Comparison of ENCODE assay signal across 9 mouse cellular contexts in genomic region chr5:114948891-114949290, GRCm38 (mm10). TPM values are rescaled to one million over a fixed set of nuclear protein-coding genes. Genes with fewer than 3 reads are reported as not detected.
DNase-seq lines count a peak whose midpoint lies in the region; ATAC-seq and TF ChIP-seq lines count a peak whose summit lies in the region.
"Had no signal": no experiment of that assay in that cellular context is flagged by ENCODE, and none has a peak within 500 bp of the region (broad histone marks: within the 10 kb centered on the region; RNA-seq: fewer than 3 reads in every experiment).

No protein-coding gene starts in this region.

- no peak for TF ChIP-seq POLR2A in limb, embryonic 14.5 days (IDR thresholded peaks at IDR 0.05; ENCODE audit: borderline replicate concordance, extremely low read depth, insufficient read depth, insufficient read length)

- no peaks in the 10 kb centered on the region for H3K9me3 ChIP-seq in limb, embryonic 14.5 days (ENCODE audit: control insufficient read depth, low read length)
- no peaks in the 10 kb centered on the region for H3K9me3 ChIP-seq in limb, embryonic 10.5 days (replicated peaks)
- no peaks in the 10 kb centered on the region for H3K9me3 ChIP-seq in midbrain, embryonic 14.5 days (ENCODE audit: control insufficient read depth, low read length)
- H3K9me3 ChIP-seq: megakaryocyte, embryonic 14.5 days had no signal

- H3K9ac ChIP-seq in limb, embryonic 14.5 days (ENCODE audit: low read depth, low read length, severe bottlenecking), result no peak overlapping the region
- H3K9ac ChIP-seq in midbrain, embryonic 14.5 days (replicated peaks; ENCODE audit: low read length), result no peak overlapping the region

- 72% methylated on average over 6 of the region's 6 CpGs for WGBS in limb, embryonic 14.5 days
- WGBS in limb, embryonic 10.5 days, result 97% methylated on average over 6 of the region's 6 CpGs
- 71% methylated on average over 6 of the region's 6 CpGs for whole genome bisulfite sequencing in midbrain, embryonic 14.5 days

- intact Hi-C loops in left cerebral cortex, postnatal 36 days (cut with DNase I), result no loop called here

- no peak overlapping the region for H3K4me2 ChIP-seq in limb, embryonic 14.5 days (replicated peaks; ENCODE audit: low read depth, low read length, severe bottlenecking)
- no peak overlapping the region for H3K4me2 ChIP-seq in midbrain, embryonic 14.5 days (ENCODE audit: low read length)

- ATAC-seq in limb, embryonic 14.5 days (ENCODE audit: low FRiP score, low read depth), result no peak
- ATAC-seq in midbrain, embryonic 14.5 days (ENCODE audit: low FRiP score, low TSS enrichment), result no peak

- H3K4me3 ChIP-seq in limb, embryonic 14.5 days (replicated peaks; ENCODE audit: low read length), result no peak overlapping the region
- no peak overlapping the region for H3K4me3 ChIP-seq in limb, embryonic 10.5 days
- no peak overlapping the region for H3K4me3 ChIP-seq in midbrain, embryonic 14.5 days (replicated peaks; ENCODE audit: low read depth, low read length)
- H3K4me3 ChIP-seq: megakaryocyte, embryonic 14.5 days had no signal

- H3K27ac ChIP-seq in limb, embryonic 14.5 days (replicated peaks; ENCODE audit: low read depth, low read length), result no peak overlapping the region
- H3K27ac ChIP-seq in limb, embryonic 10.5 days, result no peak overlapping the region
- H3K27ac ChIP-seq in midbrain, embryonic 14.5 days (replicated peaks; ENCODE audit: low read depth, low read length), result no peak overlapping the region

- no peaks in the 10 kb centered on the region for H3K27me3 ChIP-seq in limb, embryonic 14.5 days (ENCODE audit: control insufficient read depth, insufficient read depth, low read length)
- no peaks in the 10 kb centered on the region for H3K27me3 ChIP-seq in limb, embryonic 10.5 days (ENCODE audit: low read depth, poor library complexity, severe bottlenecking)
- H3K27me3 ChIP-seq in midbrain, embryonic 14.5 days (ENCODE audit: control insufficient read depth, insufficient read depth, low read length), result no peaks in the 10 kb centered on the region

- H3K4me1 ChIP-seq in limb, embryonic 14.5 days (ENCODE audit: control insufficient read depth, insufficient read depth, low read length), result 0 out of 2 replicates have a peak, but pooled peaks cover 3% of the 10 kb centered on the region
- peaks cover 17% of the 10 kb centered on the region for H3K4me1 ChIP-seq in limb, embryonic 10.5 days
- no peaks in the 10 kb centered on the region for H3K4me1 ChIP-seq in midbrain, embryonic 14.5 days (ENCODE audit: control insufficient read depth, insufficient read depth, low read length)

- DNase-seq in limb, embryonic 14.5 days (ENCODE audit: low spot score), result peak; percentile 57
- DNase-seq in limb, embryonic 10.5 days (ENCODE audit: low spot score), result no peak
- peak; percentile 57 for DNase-seq in cerebellum, adult 11-12 months
- DNase-seq in heart, postnatal 4 days, result peak; percentile 76
- DNase-seq in midbrain, embryonic 14.5 days, result peak; percentile 58
- DNase-seq in c-Kit-positive CD71-positive TER-119-positive erythroid progenitor cells, embryonic 14.5 days (ENCODE audit: low spot score), result no peak
- DNase-seq in testis, postnatal 10 days (ENCODE audit: low spot score), result no peak
- DNase-seq in left cerebral cortex, postnatal 36 days (ENCODE audit: low spot score in 2 of 2), result no peak

- H3K36me3 ChIP-seq in limb, embryonic 14.5 days (ENCODE audit: control insufficient read depth, insufficient read depth, low read length), result peaks cover 51% of the 10 kb centered on the region
- peaks cover 57% of the 10 kb centered on the region for H3K36me3 ChIP-seq in limb, embryonic 10.5 days
- peaks cover 45% of the 10 kb centered on the region for H3K36me3 ChIP-seq in midbrain, embryonic 14.5 days (ENCODE audit: control insufficient read depth, insufficient read depth, low read length)

RNA-seq across cellular contexts. Expression of gene 2210016L21Rik, which starts 6.9 kb away (rescaled TPM):
- polyA plus RNA-seq in limb, embryonic 14.5 days (2012; rRNA removed), result 34.1 and 41.3 TPM in 2 replicates
- polyA plus RNA-seq in limb, embryonic 14.5 days (2014; fragmentation: Nextera tagmentation; extraction: Ambion mirVana), result 54.7 and 72.7 TPM in 2 replicates
- 42.3 and 48.6 TPM in 2 replicates for polyA plus RNA-seq in limb, embryonic 10.5 days (2016; fragmentation: Nextera tagmentation; extraction: Ambion mirVana)
- total RNA-seq in heart, postnatal 4 days (2021), result 10 to 100 TPM; 27.7 to 34.9 TPM
- 92.1 and 113 TPM in 2 replicates for polyA plus RNA-seq in midbrain, embryonic 14.5 days (2014; fragmentation: Nextera tagmentation; extraction: Ambion mirVana)
- total RNA-seq in left cerebral cortex, postnatal 36 days (2021), result 100 to 1,000 TPM; 203 to 243 TPM

RNA-seq across cellular contexts. Expression of gene Hnf1a, which starts 22.0 kb away (rescaled TPM):
- polyA plus RNA-seq in limb, embryonic 14.5 days (2012; rRNA removed), result 0.03 and 0.08 TPM in 2 replicates
- polyA plus RNA-seq in limb, embryonic 14.5 days (2014; fragmentation: Nextera tagmentation; extraction: Ambion mirVana), result 0.06 TPM in 1 of 2 replicates, not detected in the other
- 0.09 and 0.11 TPM in 2 replicates for polyA plus RNA-seq in limb, embryonic 10.5 days (2016; fragmentation: Nextera tagmentation; extraction: Ambion mirVana)
- total RNA-seq in heart, postnatal 4 days (2021), result not detected
- polyA plus RNA-seq in midbrain, embryonic 14.5 days (2014; fragmentation: Nextera tagmentation; extraction: Ambion mirVana), result not detected in 2 replicates
- total RNA-seq in left cerebral cortex, postnatal 36 days (2021), result not detected

RNA-seq across cellular contexts. Expression of gene Oasl1, which starts 25.9 kb away (rescaled TPM):
- polyA plus RNA-seq in limb, embryonic 14.5 days (2012; rRNA removed), result 0.59 and 1.2 TPM in 2 replicates
- 0.36 and 0.39 TPM in 2 replicates for polyA plus RNA-seq in limb, embryonic 14.5 days (2014; fragmentation: Nextera tagmentation; extraction: Ambion mirVana)
- 0.09 and 0.24 TPM in 2 replicates for polyA plus RNA-seq in limb, embryonic 10.5 days (2016; fragmentation: Nextera tagmentation; extraction: Ambion mirVana)
- total RNA-seq in heart, postnatal 4 days (2021), result under 1 TPM in 1 of 2 experiments, not detected in 1; 0.18 TPM
- 2.0 TPM in 1 of 2 replicates, not detected in the other for polyA plus RNA-seq in midbrain, embryonic 14.5 days (2014; fragmentation: Nextera tagmentation; extraction: Ambion mirVana)
- total RNA-seq in left cerebral cortex, postnatal 36 days (2021), result not detected

RNA-seq across cellular contexts. Expression of gene Oasl2, which starts 52.2 kb away (rescaled TPM):
- 1.6 and 2.0 TPM in 2 replicates for polyA plus RNA-seq in limb, embryonic 14.5 days (2012; rRNA removed)
- 1.7 and 1.9 TPM in 2 replicates for polyA plus RNA-seq in limb, embryonic 14.5 days (2014; fragmentation: Nextera tagmentation; extraction: Ambion mirVana)
- 1.5 and 2.0 TPM in 2 replicates for polyA plus RNA-seq in limb, embryonic 10.5 days (2016; fragmentation: Nextera tagmentation; extraction: Ambion mirVana)
- 1 to 10 TPM; 2.7 to 2.8 TPM for total RNA-seq in heart, postnatal 4 days (2021)
- polyA plus RNA-seq in midbrain, embryonic 14.5 days (2014; fragmentation: Nextera tagmentation; extraction: Ambion mirVana), result 2.5 and 7.9 TPM in 2 replicates
- total RNA-seq in left cerebral cortex, postnatal 36 days (2021), result 1 to 10 TPM; 1.2 to 3.3 TPM

Comparison
In these comparisons a context has a peak if more than half of its experiments do, and no peak if none do; other contexts are left out.
1. DNase-seq: peak in limb, embryonic 14.5 days (single experiment), cerebellum, adult 11-12 months (single experiment), heart, postnatal 4 days (single experiment) and midbrain, embryonic 14.5 days (single experiment); none in limb, embryonic 10.5 days (single experiment), c-Kit-positive CD71-positive TER-119-positive erythroid progenitor cells, embryonic 14.5 days (single experiment), testis, postnatal 10 days (single experiment) and left cerebral cortex, postnatal 36 days (0 of 2).